Mouse (Mus musculus) bone marrow, adult 2 months (tissue): ENCODE results near the gene Ric8b. TPM values are rescaled to one million over a fixed set of nuclear protein-coding genes. Genes with fewer than 3 reads are reported as not detected.

ENCODE experiments used
- H3K27ac ChIP-seq: fragments of 200-500 bp; 2 replicates; pipeline ENCODE4 v1.5.1; 2012; ENCODE audit warnings: low read depth, mild to moderate bottlenecking, control low read depth, inconsistent platforms, low read length; ENCODE audit not compliant: control insufficient read depth, poor library complexity, insufficient read depth
- H3K4me1 ChIP-seq: fragments of 200-500 bp; 2 replicates; pipeline ENCODE4 v1.6.1; 2011; ENCODE audit warnings: low read length; ENCODE audit not compliant: control insufficient read depth, insufficient read depth
- H3K4me3 ChIP-seq: fragments of 200-500 bp; replicated peaks from 2 replicates; pipeline ENCODE3; 2011; ENCODE audit warnings: mild to moderate bottlenecking, low read depth, low read length, control low read depth; ENCODE audit not compliant: control insufficient read depth
- CTCF ChIP-seq: fragments of 200-500 bp; IDR thresholded peaks from 2 replicates; pipeline ENCODE4 v1.5.1; 2011; ENCODE audit warnings: low read length, control low read depth; ENCODE audit not compliant: control insufficient read depth, insufficient read depth
- POLR2A ChIP-seq: fragments of 200-500 bp; IDR thresholded peaks from 2 replicates; pipeline ENCODE4 v1.6.1; 2011; ENCODE audit warnings: low read depth, mild to moderate bottlenecking, control low read depth, low read length, borderline replicate concordance; ENCODE audit not compliant: control insufficient read depth
- WGBS: fragments of 180-500 bp; shearing (Covaris S2); methylation state at CpG from one replicate; pipeline ENCODE4 v1.1.7; 2018; 5-methylcytosine and 5-hydroxymethylcytosine counted together
- polyA plus RNA-seq: library from polyadenylated mRNA; stranded (reverse); fragments of >200 nt; gene quantifications from 2 replicates; pipeline ENCODE4 v1.2.4, GENCODE M21; 2011; ENCODE audit warnings: low replicate concordance; ENCODE audit not compliant: missing spikeins, insufficient read depth, insufficient read length

The Ric8b gene
- polyA plus RNA-seq = 5.3 and 9.4 TPM in 2 replicates

GRCm38 (mm10) chr10:84916810-84917730 lies at the start of gene Ric8b:
Gene Ric8b (plus strand): TSS chr10:84917616.
- H3K4me1 ChIP-seq = no peaks in the 10 kb centered on the region; the same call in 1 of the 2 replicates
- WGBS = 0% methylated on average over 51 of the region's 51 CpGs
- H3K27ac ChIP-seq = peak within 1 kb of the TSS; percentile 82
- TF ChIP-seq CTCF (no peak), POLR2A (peak; percentile 65; the same call in 1 of the 2 replicates)
- H3K4me3 ChIP-seq = peak within 1 kb of the TSS; percentile 73

DNA sequence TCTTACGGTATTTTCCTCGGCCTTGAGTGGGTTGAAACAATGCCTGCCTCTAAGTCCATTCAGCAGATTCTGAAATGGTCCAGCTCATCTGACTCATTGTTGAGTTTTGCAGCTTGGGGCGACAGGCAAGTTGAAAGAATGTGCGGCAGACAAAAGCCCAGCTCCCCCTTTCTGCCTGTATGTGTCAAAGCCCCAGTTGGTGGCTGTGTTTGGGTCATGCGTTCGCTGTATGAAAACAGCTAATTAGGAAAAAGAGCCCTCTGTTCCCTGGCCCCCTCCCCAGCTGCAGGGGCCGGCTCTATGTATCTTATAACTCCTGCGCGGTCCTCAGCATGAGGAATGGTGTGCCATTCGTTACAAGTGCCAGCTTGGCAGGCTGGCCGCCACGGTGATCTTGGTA lies 46.1 kb upstream of the Ric8b start:
- WGBS = 81% methylated on average over 12 of the region's 12 CpGs
- H3K4me3 ChIP-seq = no peak overlapping the region
- H3K27ac ChIP-seq = no peak overlapping the region
- H3K4me1 ChIP-seq = no peaks in the 10 kb centered on the region
- no peak for TF ChIP-seq CTCF
- no peak for TF ChIP-seq POLR2A

GRCm38 (mm10) chr10:84871921-84872320 lies 45.5 kb upstream of the Ric8b start:
- no peak for TF ChIP-seq CTCF
- TF ChIP-seq POLR2A = no peak
- H3K4me3 ChIP-seq = no peak overlapping the region
- no peaks in the 10 kb centered on the region for H3K4me1 ChIP-seq
- WGBS = 72% methylated on average over 4 of the region's 4 CpGs
- no peak overlapping the region for H3K27ac ChIP-seq

- H3K4me3 ChIP-seq = no peak overlapping the region
- TF ChIP-seq CTCF (no peak), POLR2A (no peak)
- WGBS = 64% methylated on average over 9 of the region's 9 CpGs
- no peak overlapping the region for H3K27ac ChIP-seq
- no peaks in the 10 kb centered on the region for H3K4me1 ChIP-seq
Measured at GRCm38 (mm10) chr10:84879823-84880571, 37.4 kb upstream of the Ric8b start.

GRCm38 (mm10) chr10:84882528-84882927 lies 34.9 kb upstream of the Ric8b start:
- Histone ChIP-seq H3K4me3 (no peak overlapping the region), H3K4me1 (no peaks in the 10 kb centered on the region), H3K27ac (no peak overlapping the region)
- TF ChIP-seq POLR2A (no peak), CTCF (no peak)
- WGBS = 51% methylated on average over 2 of the region's 2 CpGs

GRCm38 (mm10) chr10:84885341-84885884 lies 32.0 kb upstream of the Ric8b start:
- Histone ChIP-seq H3K4me1 (no peaks in the 10 kb centered on the region), H3K27ac (no peak overlapping the region), H3K4me3 (no peak overlapping the region)
- no peak for TF ChIP-seq CTCF
- no peak for TF ChIP-seq POLR2A
- WGBS = 80% methylated on average over 5 of the region's 5 CpGs

GRCm38 (mm10) chr10:84886221-84886627 lies 31.2 kb upstream of the Ric8b start:
- 38% methylated on average over 6 of the region's 6 CpGs for WGBS
- H3K4me1 ChIP-seq = no peaks in the 10 kb centered on the region
- H3K27ac ChIP-seq = no peak overlapping the region
- TF ChIP-seq CTCF (no peak), POLR2A (no peak)
- H3K4me3 ChIP-seq = no peak overlapping the region

GRCm38 (mm10) chr10:84886785-84887184 lies 30.6 kb upstream of the Ric8b start:
- 79% methylated on average over 8 of the region's 8 CpGs for WGBS
- TF ChIP-seq POLR2A (no peak), CTCF (no peak)
- Histone ChIP-seq H3K4me3 (no peak overlapping the region), H3K27ac (no peak overlapping the region), H3K4me1 (no peaks in the 10 kb centered on the region)
